Mouse (Mus musculus): Measurements from ENCODE around the gene Cldn34c4. TPM values are rescaled to one million over a fixed set of nuclear protein-coding genes. Genes with fewer than 3 reads are reported as not detected.

Cldn34c4 gene
- polyA plus RNA-seq (2015; fragmentation: Nextera tagmentation; extraction: Ambion mirVana), result not detected in 2 replicates

GRCm38 (mm10) chrX:127736454-127736853 is at the start of gene Cldn34c4:
Gene Cldn34c4, minus strand, starts transcription at chrX:127736554.
- H3K27ac ChIP-seq (replicated peaks), result no peak within 1 kb of the TSS
- H3K4me1 ChIP-seq, result no peaks in the 10 kb centered on the region
- no peaks in the 10 kb centered on the region for H3K27me3 ChIP-seq (replicated peaks)
- WGBS, result 67% methylated on average over 2 of the region's 2 CpGs
- H3K36me3 ChIP-seq, result no peaks in the 10 kb centered on the region
- H3K4me3 ChIP-seq (replicated peaks), result no peak within 1 kb of the TSS
- H3K9ac ChIP-seq (replicated peaks), result no peak within 1 kb of the TSS
- no peak within 1 kb of the TSS for H3K4me2 ChIP-seq
- no peak for ATAC-seq (ENCODE audit: low FRiP score)
- no peaks in the 10 kb centered on the region for H3K9me3 ChIP-seq (replicated peaks)

- H3K4me3 ChIP-seq (replicated peaks), result no peak overlapping the region
- H3K27me3 ChIP-seq (replicated peaks), result no peaks in the 10 kb centered on the region
- no peaks in the 10 kb centered on the region for H3K36me3 ChIP-seq
- H3K9me3 ChIP-seq (replicated peaks), result no peaks in the 10 kb centered on the region
- no peak overlapping the region for H3K27ac ChIP-seq (replicated peaks)
- H3K9ac ChIP-seq (replicated peaks), result no peak overlapping the region
- no peak for ATAC-seq (ENCODE audit: low FRiP score)
- no peaks in the 10 kb centered on the region for H3K4me1 ChIP-seq
- 77% methylated on average over 4 of the region's 4 CpGs for WGBS
- no peak overlapping the region for H3K4me2 ChIP-seq
Observed at GRCm38 (mm10) chrX:127747062-127747461, 10.7 kb upstream of the Cldn34c4 start.

Measured in neural tube, embryonic 15.5 days (tissue).